Mouse (Mus musculus) kidney, postnatal 0 days (tissue): ENCODE results near the gene Uck2. TPM values are rescaled to one million over a fixed set of nuclear protein-coding genes. Genes with fewer than 3 reads are reported as not detected.

Experiments
- ATAC-seq: fragments of 200-750 bp; cut with Nextera tagmentation; replicated peaks from 2 replicates; pipeline ENCODE4 v1.8.0; 2017; ENCODE audit warnings: low read depth, moderate number of reproducible peaks, moderate TSS enrichment, moderate library complexity; ENCODE audit not compliant: low FRiP score
- DNase-seq: peaks from one replicate; pipeline ENCODE4 v3.0.0-alpha.2; 2016; ENCODE audit warnings: low spot score
- H3K27ac ChIP-seq: fragments of 300-500 bp; sonication (generic); 2 replicates; pipeline ENCODE4 v1.5.1; 2014; ENCODE audit warnings: mild to moderate bottlenecking
- H3K27me3 ChIP-seq: fragments of 300-500 bp; sonication (generic); 2 replicates; pipeline ENCODE4 v1.6.1; 2014; ENCODE audit warnings: low read length, mixed read lengths; ENCODE audit not compliant: insufficient read depth
- H3K36me3 ChIP-seq: fragments of 300-500 bp; sonication (generic); 2 replicates; pipeline ENCODE4 v1.6.1; 2014; ENCODE audit warnings: low read length, mixed read lengths; ENCODE audit not compliant: insufficient read depth
- H3K4me1 ChIP-seq: fragments of 300-500 bp; sonication (generic); replicated peaks from 2 replicates; pipeline ENCODE4 v1.6.1; 2014; ENCODE audit warnings: antibody characterized with exemption, low read length, mixed read lengths; ENCODE audit not compliant: insufficient read depth
- H3K4me2 ChIP-seq: fragments of 300-500 bp; sonication (generic); 2 replicates; pipeline ENCODE4 v1.6.1; 2014; ENCODE audit warnings: mild to moderate bottlenecking, low read length, moderate library complexity, mixed read lengths
- H3K4me3 ChIP-seq: fragments of 300-500 bp; sonication (generic); replicated peaks from 2 replicates; pipeline ENCODE4 v1.5.1; 2014; ENCODE audit warnings: low read depth, low read length
- H3K9ac ChIP-seq: fragments of 300-500 bp; sonication (generic); 2 replicates; pipeline ENCODE4 v1.6.1; 2014; ENCODE audit warnings: low read depth, low read length
- H3K9me3 ChIP-seq: fragments of 300-500 bp; sonication (generic); replicated peaks from 2 replicates; pipeline ENCODE4 v1.6.1; 2016; ENCODE audit warnings: low read length, inconsistent platforms, mixed read lengths
- CTCF ChIP-seq: IDR thresholded peaks from 2 replicates; pipeline ENCODE4 v1.5.1; 2016; ENCODE audit warnings: antibody characterized with exemption, low read depth, mild to moderate bottlenecking, moderate library complexity
- whole genome bisulfite sequencing: fragments of 180-500 bp; shearing (Covaris S2); extraction: QIAGEN DNeasy Blood & Tissue Kit; methylation state at CpG from one replicate; pipeline ENCODE4 v1.1.7; 2014; 5-methylcytosine and 5-hydroxymethylcytosine counted together
- polyA plus RNA-seq: library from polyadenylated mRNA; unstranded; fragments of >200 nt; fragmentation: Nextera tagmentation; extraction: Ambion mirVana; gene quantifications from 2 replicates; pipeline ENCODE4 v1.2.1, GENCODE M21; 2015

The Uck2 gene
- polyA plus RNA-seq, 1 experiment from 2014 or later = 51.0 TPM

GRCm38 (mm10) chr1:167270342-167271111 lies 14.6 kb downstream of the Uck2 start:
- H3K4me2 ChIP-seq = peak overlapping the region; percentile 55
- TF ChIP-seq CTCF = no peak
- peak overlapping the region; percentile 23; the same call in 1 of the 2 replicates for H3K9ac ChIP-seq
- no peaks in the 10 kb centered on the region for H3K9me3 ChIP-seq
- DNase-seq (peak; percentile 62), ATAC-seq (no peak; the same call in 1 of the 2 replicates)
- H3K27me3 ChIP-seq = no peaks in the 10 kb centered on the region
- WGBS = 8% methylated on average over 19 of the region's 19 CpGs
- peaks cover 19% of the 10 kb centered on the region for H3K4me1 ChIP-seq
- H3K4me3 ChIP-seq = peak overlapping the region; percentile 17
- no peaks in the 10 kb centered on the region for H3K36me3 ChIP-seq
- 0 out of 2 replicates have a peak overlapping the region, but pooled peaks have one; percentile 25 for H3K27ac ChIP-seq

GRCm38 (mm10) chr1:167269856-167270270 lies 15.3 kb downstream of the Uck2 start:
- Histone ChIP-seq H3K4me2 (peak overlapping the region; percentile 55), H3K27me3 (no peaks in the 10 kb centered on the region), H3K4me1 (peaks cover 19% of the 10 kb centered on the region), H3K9ac (no peak overlapping the region; the same call in 1 of the 2 replicates), H3K27ac (peak overlapping the region; percentile 31; the same call in 1 of the 2 replicates), H3K4me3 (0 out of 2 replicates have a peak overlapping the region, but pooled peaks have one; percentile 17), H3K36me3 (no peaks in the 10 kb centered on the region), H3K9me3 (no peaks in the 10 kb centered on the region)
- DNase-seq (peak; percentile 84), ATAC-seq (peak; percentile 44)
- WGBS = 16% methylated on average over 6 of the region's 6 CpGs
- no peak for TF ChIP-seq CTCF

GRCm38 (mm10) chr1:167269350-167269811 lies 15.7 kb downstream of the Uck2 start:
- Histone ChIP-seq H3K4me1 (peaks cover 19% of the 10 kb centered on the region), H3K9me3 (no peaks in the 10 kb centered on the region), H3K4me3 (no peak overlapping the region), H3K27ac (peak overlapping the region; percentile 31; the same call in 1 of the 2 replicates), H3K9ac (no peak overlapping the region; the same call in 1 of the 2 replicates), H3K27me3 (no peaks in the 10 kb centered on the region), H3K36me3 (no peaks in the 10 kb centered on the region), H3K4me2 (peak overlapping the region; percentile 55)
- ATAC-seq (peak; percentile 33; the same call in 1 of the 2 replicates), DNase-seq (no peak)
- no peak for TF ChIP-seq CTCF
- 23% methylated on average over 14 of the region's 14 CpGs for WGBS

GRCm38 (mm10) chr1:167268360-167269063 lies 16.6 kb downstream of the Uck2 start:
- no peak for ATAC-seq
- no peak overlapping the region for H3K4me3 ChIP-seq
- no peaks in the 10 kb centered on the region for H3K27me3 ChIP-seq
- no peak overlapping the region for H3K9ac ChIP-seq
- H3K36me3 ChIP-seq = no peaks in the 10 kb centered on the region
- no peak for DNase-seq
- H3K9me3 ChIP-seq = no peaks in the 10 kb centered on the region
- H3K4me2 ChIP-seq = no peak overlapping the region
- WGBS = 91% methylated on average over 9 of the region's 9 CpGs
- peaks cover 19% of the 10 kb centered on the region for H3K4me1 ChIP-seq
- no peak overlapping the region for H3K27ac ChIP-seq
- TF ChIP-seq CTCF = no peak

- Histone ChIP-seq H3K36me3 (no peaks in the 10 kb centered on the region), H3K27me3 (no peaks in the 10 kb centered on the region), H3K4me2 (no peak overlapping the region), H3K9me3 (no peaks in the 10 kb centered on the region), H3K4me3 (no peak overlapping the region), H3K27ac (no peak overlapping the region), H3K4me1 (peaks cover 19% of the 10 kb centered on the region), H3K9ac (no peak overlapping the region)
- 78% methylated on average over 3 of the region's 3 CpGs for WGBS
- DNase-seq (no peak), ATAC-seq (no peak)
- no peak for TF ChIP-seq CTCF
These were observed 18.4 kb downstream of the Uck2 start for GRCm38 (mm10) chr1:167266720-167267119.

- no peaks in the 10 kb centered on the region for H3K36me3 ChIP-seq
- H3K4me1 ChIP-seq = peaks cover 10% of the 10 kb centered on the region
- no peak for DNase-seq
- H3K27ac ChIP-seq = no peak overlapping the region
- H3K9me3 ChIP-seq = no peaks in the 10 kb centered on the region
- WGBS = 65% methylated on average over 4 of the region's 4 CpGs
- no peak overlapping the region for H3K4me3 ChIP-seq
- H3K27me3 ChIP-seq = no peaks in the 10 kb centered on the region
- H3K4me2 ChIP-seq = no peak overlapping the region
- no peak overlapping the region for H3K9ac ChIP-seq
- TF ChIP-seq CTCF = no peak
- ATAC-seq = no peak
These were observed 19.8 kb downstream of the Uck2 start for GRCm38 (mm10) chr1:167265366-167265765.
